Mouse (Mus musculus) lung, adult 2 months (tissue): ENCODE measurements at regions not wholly inside any gene's neighbourhood (a gene's known extent, or its start where the extent isn't known, plus 50 kb on each side); places are given as distances from the start of the nearest gene placed in this dataset.
A peak's percentile ranks its signal among the peaks of the same experiment; 100 is the strongest.

Source experiments
- DNase-seq: peaks from one replicate; pipeline ENCODE4 v3.0.0; 2022
- H3K4me1 ChIP-seq: fragments of 200-500 bp; 2 replicates; pipeline ENCODE4 v1.6.1; 2011; ENCODE audit warnings: low read length; ENCODE audit not compliant: control insufficient read depth, insufficient read depth
- H3K4me3 ChIP-seq: fragments of 200-500 bp; replicated peaks from 2 replicates; pipeline ENCODE3; 2011; ENCODE audit warnings: low read depth, mild to moderate bottlenecking, control low read depth, low read length; ENCODE audit errors: extremely low read depth
- CTCF ChIP-seq: fragments of 200-500 bp; IDR thresholded peaks from 2 replicates; pipeline ENCODE4 v1.5.1; 2011; ENCODE audit warnings: mild to moderate bottlenecking, low read length, control low read depth; ENCODE audit not compliant: insufficient read depth
- POLR2A ChIP-seq: fragments of 200-500 bp; IDR thresholded peaks from 2 replicates; pipeline ENCODE4 v1.6.1; 2011; ENCODE audit warnings: low read depth, mild to moderate bottlenecking, control low read depth, low read length, borderline replicate concordance; ENCODE audit errors: extremely low read depth
- WGBS: fragments of 180-500 bp; shearing (Covaris S2); methylation state at CpG from one replicate; pipeline ENCODE4 v1.1.7; 2018; 5-methylcytosine and 5-hydroxymethylcytosine counted together

DNA sequence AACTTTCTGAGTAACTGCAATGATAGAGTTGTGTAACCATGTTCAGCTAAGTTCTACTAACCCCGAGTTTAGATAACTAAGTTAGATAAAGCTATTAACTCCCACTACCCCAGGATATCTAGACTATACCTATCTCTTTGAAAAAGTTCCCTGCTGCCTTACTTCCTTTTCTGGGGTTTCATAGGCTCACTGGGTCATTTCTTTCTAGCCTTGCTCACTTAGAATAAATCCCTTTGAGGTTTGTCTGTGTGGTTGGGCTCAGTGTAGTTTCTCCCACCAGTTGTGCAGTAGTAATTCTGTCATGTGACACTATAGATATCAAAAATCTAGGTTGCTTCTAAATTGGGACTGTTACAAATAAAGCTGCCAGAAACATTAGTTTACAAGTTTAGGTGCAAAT is 272.6 kb upstream of the Nrp1 start:
- Histone ChIP-seq H3K4me3 (no peak overlapping the region), H3K4me1 (no peaks in the 10 kb centered on the region)
- TF ChIP-seq POLR2A = no peak
- TF ChIP-seq CTCF = no peak
- DNase-seq = no peak
- WGBS = 55% methylated on average over 1 of the region's 1 CpGs

DNA sequence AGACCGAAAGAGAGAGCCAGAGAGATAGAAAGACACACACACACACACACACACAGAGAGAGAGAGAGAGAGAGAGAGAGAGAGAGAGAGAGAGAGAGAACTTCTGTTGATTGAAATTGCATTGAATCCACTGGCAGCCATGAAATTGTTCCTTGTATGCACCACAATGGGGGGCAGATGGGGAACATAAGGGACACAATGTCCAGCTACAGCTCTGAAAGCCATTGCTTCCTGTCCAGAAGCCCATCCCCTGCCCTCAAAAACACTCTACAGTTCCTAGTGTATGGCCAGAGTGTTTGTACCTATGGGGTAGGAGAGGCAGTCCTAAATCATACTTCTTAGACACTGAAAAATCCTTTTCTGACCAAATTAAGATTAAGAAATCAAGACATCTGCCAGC is 270.9 kb upstream of the Nrp1 start:
- Histone ChIP-seq H3K4me3 (no peak overlapping the region), H3K4me1 (no peaks in the 10 kb centered on the region)
- TF ChIP-seq CTCF (no peak), POLR2A (no peak)
- 100% methylated on average over 1 of the region's 1 CpGs for WGBS
- DNase-seq = no peak

DNA sequence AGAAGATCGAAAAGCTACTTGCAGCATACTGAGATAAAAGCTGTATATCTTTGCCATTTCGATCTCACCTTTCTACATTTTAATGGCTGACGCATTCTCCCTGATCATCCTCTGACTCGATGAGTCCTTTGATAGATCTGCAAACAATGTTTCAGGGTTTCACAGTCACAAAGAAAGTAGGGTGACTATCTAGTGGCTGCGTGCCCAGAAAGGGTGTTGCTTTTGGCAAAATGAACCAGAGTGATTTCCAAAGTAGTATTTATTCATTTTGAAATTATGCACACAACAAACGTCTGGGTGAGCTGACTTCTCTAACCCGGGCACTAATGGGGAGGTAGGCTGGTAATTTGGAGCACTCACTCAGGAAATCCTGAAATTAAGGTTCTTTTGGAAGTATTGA is 265.6 kb upstream of the Nrp1 start:
- no peak for DNase-seq
- TF ChIP-seq CTCF (no peak), POLR2A (no peak)
- H3K4me1 ChIP-seq = no peaks in the 10 kb centered on the region
- no peak overlapping the region for H3K4me3 ChIP-seq
- WGBS = 51% methylated on average over 7 of the region's 7 CpGs

DNA sequence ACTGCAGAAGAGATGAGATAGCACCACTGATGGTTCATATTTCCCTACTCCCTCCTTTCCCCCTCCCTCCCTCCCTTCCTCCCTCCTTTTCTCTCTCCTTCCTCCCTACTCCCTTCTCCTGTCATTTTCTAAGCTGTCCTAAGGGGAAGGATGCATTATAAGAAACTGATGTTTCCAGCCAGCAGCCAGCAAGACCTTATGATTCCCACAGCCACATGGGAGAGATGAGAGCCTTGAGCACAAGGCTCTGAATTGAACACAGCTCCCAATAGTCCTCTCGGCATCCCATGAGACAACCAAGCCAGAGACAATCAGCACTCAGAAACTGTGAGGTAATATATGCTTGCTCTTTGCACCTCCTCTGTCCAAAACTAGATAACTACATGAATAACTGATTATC is 263.0 kb upstream of the Nrp1 start:
- 97% methylated on average over 1 of the region's 1 CpGs for WGBS
- Histone ChIP-seq H3K4me3 (no peak overlapping the region), H3K4me1 (no peaks in the 10 kb centered on the region)
- TF ChIP-seq POLR2A (no peak), CTCF (no peak)
- no peak for DNase-seq

DNA sequence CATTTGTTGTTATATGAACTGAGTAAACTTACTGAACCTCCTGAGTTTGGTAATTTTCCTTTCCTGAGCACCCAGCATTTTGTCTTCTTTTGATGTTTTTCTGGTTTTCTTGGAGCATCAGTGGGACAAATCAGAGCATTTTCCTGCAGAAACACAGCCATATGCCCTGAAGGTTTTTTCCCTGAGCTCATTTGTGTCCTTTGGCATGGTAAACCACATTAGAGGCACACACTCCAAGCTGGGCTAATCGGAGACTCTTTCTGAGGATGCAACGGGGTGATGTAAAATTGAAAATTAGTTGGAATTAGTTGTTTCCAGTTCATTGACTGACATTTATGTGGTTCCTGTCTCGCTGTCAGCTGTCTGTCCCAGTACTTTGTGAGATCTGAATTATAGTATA is 260.8 kb upstream of the Nrp1 start:
- Histone ChIP-seq H3K4me1 (no peaks in the 10 kb centered on the region), H3K4me3 (no peak overlapping the region)
- DNase-seq = no peak
- 84% methylated on average over 3 of the region's 3 CpGs for WGBS
- TF ChIP-seq CTCF (no peak), POLR2A (no peak)

DNA sequence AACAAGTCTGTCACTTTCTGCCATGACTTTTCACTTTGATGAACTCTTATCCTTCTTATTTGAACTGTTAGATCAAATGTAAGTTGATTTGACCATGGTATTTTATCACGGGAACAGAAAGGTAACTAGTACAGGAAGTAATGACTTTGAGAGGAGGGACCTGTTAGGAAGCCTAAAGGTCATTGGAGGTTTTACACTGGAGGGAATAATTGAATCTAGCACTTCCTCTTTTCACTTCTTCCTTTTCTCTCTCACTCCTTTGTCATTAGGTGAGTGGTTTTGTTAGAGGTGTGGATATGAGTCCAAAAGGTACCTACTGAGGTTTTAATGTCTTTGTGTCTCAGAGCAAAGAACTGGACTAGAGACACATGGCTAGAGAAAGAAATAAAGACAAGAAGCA is 255.0 kb upstream of the Nrp1 start:
- TF ChIP-seq POLR2A (no peak), CTCF (no peak)
- Histone ChIP-seq H3K4me3 (no peak overlapping the region), H3K4me1 (no peaks in the 10 kb centered on the region)
- WGBS = 69% methylated on average over 1 of the region's 1 CpGs
- no peak for DNase-seq

DNA sequence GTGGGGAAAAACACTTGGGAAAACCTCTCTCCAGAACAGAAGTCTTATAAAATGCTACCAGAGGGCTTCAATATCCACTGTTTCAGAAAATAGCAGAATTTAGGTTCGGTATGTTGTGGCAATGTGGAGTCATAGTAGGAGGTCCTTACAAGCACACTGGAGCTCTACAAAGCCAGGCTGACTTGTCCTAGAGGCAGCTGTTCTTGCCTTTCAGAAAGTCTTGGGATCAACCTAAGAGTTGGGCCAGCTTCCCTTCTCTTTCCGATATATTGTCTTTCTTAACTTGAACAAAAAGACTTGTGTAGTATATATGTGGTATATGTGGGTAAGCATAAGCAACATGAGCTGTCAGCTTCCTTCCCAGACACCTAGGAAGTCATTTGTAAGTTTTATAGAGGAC is 251.8 kb upstream of the Nrp1 start:
- WGBS = 83% methylated on average over 2 of the region's 2 CpGs
- no peak for DNase-seq
- H3K4me1 ChIP-seq = no peaks in the 10 kb centered on the region
- TF ChIP-seq POLR2A = no peak
- no peak for TF ChIP-seq CTCF
- no peak overlapping the region for H3K4me3 ChIP-seq

DNA sequence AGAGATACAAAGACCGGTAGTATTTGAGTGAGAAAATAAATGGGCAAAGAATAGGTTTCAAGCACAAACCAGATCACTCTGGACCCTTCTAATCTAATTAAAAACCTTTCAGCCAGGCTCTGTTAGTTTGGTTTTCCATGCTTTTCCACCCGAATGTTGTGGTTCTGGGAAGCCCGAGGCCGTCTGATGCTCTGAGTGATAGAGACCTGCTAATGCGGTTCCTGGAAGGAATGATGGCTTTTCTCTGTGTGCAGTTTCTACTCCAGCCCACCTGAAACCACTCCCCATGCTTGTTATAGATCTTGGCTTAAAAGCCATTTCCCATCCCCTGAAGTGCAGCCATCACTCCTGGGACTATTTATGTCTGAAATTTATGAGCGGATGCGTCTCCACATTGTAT is 251.4 kb upstream of the Nrp1 start:
- Histone ChIP-seq H3K4me1 (no peaks in the 10 kb centered on the region), H3K4me3 (no peak overlapping the region)
- DNase-seq = no peak
- WGBS = 91% methylated on average over 7 of the region's 7 CpGs
- TF ChIP-seq CTCF (no peak), POLR2A (no peak)

DNA sequence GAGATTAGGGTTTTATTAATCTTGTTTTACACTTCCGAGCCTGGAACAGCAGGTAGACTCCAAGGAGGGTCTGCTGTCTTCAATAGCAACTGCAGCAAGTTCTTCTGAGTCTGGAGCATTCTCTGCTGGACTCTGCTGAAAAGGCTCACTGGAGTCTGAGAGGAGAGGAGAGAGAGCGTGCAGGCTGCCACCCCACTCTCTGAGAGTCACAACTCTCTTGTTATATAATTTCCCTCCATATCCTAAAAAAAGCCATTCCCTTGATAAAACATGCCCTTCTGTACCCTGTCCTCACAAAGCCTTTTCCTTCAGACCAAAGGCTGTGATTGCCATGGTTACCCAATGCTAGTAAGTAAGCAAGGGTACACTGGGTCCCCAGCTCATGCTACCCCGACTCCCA is 249.4 kb upstream of the Nrp1 start:
- no peak for DNase-seq
- TF ChIP-seq CTCF (no peak), POLR2A (no peak)
- no peak overlapping the region for H3K4me3 ChIP-seq
- WGBS = 76% methylated on average over 3 of the region's 3 CpGs
- H3K4me1 ChIP-seq = peaks cover 8% of the 10 kb centered on the region; the same call in 1 of the 2 replicates

DNA sequence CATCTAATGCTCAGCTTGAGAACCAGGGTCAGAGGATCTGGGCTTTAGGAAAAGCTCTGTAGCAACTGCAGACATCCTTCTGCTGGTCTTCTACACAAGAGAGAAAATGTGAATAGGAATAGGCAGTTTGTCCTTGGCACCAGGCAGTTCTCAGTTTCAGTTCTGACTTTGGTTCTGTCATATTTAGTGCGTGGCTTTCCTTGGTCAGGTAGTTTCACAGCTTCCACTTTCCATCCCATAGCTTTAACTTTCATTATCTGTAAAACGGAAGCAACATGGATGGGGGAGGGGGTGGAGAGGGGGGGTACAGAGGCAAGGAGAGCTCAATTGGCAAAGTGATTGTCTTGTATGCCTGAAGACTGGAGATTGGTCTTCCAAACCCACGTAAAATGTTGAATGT is 247.3 kb upstream of the Nrp1 start:
- WGBS = 79% methylated on average over 3 of the region's 3 CpGs
- TF ChIP-seq POLR2A = no peak
- TF ChIP-seq CTCF = no peak
- DNase-seq = no peak
- H3K4me3 ChIP-seq = no peak overlapping the region
- H3K4me1 ChIP-seq = peaks cover 9% of the 10 kb centered on the region; the same call in 1 of the 2 replicates

DNA sequence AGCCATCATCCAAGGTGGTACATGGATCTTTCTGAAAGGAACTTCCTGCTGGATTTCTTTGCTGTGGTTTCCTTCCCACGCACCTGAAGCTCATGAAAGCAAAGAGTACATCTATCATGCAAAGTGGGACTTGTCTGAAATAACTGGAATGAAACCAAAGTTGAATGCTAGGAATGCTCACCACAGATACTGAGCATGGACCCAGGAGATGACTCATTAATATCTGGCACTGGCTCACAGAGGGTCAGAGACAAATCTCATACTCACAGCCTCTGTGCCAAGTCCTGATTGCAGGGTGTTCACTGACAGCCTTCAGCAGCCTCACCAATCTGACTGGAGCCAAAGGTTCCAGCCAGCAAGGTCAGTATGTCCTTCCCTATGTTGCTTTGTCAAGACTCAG is 245.3 kb upstream of the Nrp1 start:
- WGBS = 55% methylated on average over 1 of the region's 1 CpGs
- peaks cover 9% of the 10 kb centered on the region; the same call in 1 of the 2 replicates for H3K4me1 ChIP-seq
- peak; percentile 14 for DNase-seq
- H3K4me3 ChIP-seq = no peak overlapping the region
- TF ChIP-seq POLR2A (no peak), CTCF (no peak)
